Mouse (Mus musculus) erythroblast, embryonic 14.5 days (primary cell): ENCODE measurements around the gene Gcdh.
"Not testable (repeated sequence)": the region's sequence is repeated elsewhere in the genome, so short reads cannot be mapped to it uniquely, and the experiment has no call there.

Experiments used
- GATA1 ChIP-seq: IDR thresholded peaks from 2 replicates; pipeline ENCODE4 v1.6.1; 2012; ENCODE audit warnings: low read length, inconsistent platforms, mixed read lengths
- TAL1 ChIP-seq: IDR thresholded peaks from 3 replicates; pipeline ENCODE4 v1.6.1; 2012; ENCODE audit warnings: low read length, inconsistent platforms, mixed read lengths

DNA sequence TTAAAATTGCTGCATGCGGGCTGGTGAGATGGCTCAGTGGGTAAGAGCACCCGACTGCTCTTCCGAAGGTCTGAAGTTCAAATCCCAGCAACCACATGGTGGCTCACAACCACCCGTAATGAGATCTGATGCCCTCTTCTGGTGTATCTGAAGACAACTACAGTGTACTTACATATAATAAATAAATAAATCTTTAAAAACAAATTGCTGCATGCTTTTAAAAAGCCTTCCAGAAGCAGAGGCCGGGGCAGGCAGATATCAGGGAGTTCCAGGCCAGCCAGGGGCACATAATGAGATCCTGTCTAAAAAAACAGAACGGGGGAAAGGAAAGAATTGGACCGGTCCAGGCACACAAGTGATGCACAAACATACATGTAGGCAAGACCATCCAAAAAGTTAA is 14.3 kb upstream of the Gcdh start:
- not testable (repeated sequence) for TF ChIP-seq TAL1, GATA1
